Mouse (Mus musculus) inflammation-experienced regulatory T-cells, adult 6 months (primary cell): ENCODE results near the gene Slc35d3. TPM values are rescaled to one million over a fixed set of nuclear protein-coding genes. Genes with fewer than 3 reads are reported as not detected.

Experiments used
- ATAC-seq: one replicate; pipeline ENCODE4 v1.8.0; 2017
- polyA plus RNA-seq, 3 experiments: library from polyadenylated mRNA; unstranded; fragments of 100-300 nt; shearing (Covaris generic); gene quantifications; one replicate each; pipeline ENCODE4 v1.2.1; 2017

Gene Slc35d3
- polyA plus RNA-seq, 3 experiments from 2014 or later, result not detected

DNA sequence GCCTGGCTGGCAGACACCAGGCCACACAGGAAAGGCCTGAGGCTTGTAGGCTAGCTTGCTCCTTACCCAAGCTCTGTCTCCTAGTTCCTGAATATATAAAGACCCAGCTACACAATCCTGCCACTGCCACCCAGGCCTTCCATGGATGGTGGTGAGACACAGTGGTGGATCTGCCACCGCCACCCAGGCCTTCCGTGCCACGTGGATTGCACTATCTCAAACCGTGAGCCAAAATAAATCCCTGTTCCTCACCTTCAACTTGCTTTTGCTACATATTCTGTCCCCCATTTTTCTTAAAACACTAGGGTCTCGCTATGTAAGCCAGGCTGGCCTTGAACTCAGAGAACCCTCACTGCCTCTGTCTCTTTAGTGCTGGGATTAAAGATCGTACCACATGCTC, 17.0 kb downstream of the Slc35d3 start:
- ATAC-seq, result no peak

DNA sequence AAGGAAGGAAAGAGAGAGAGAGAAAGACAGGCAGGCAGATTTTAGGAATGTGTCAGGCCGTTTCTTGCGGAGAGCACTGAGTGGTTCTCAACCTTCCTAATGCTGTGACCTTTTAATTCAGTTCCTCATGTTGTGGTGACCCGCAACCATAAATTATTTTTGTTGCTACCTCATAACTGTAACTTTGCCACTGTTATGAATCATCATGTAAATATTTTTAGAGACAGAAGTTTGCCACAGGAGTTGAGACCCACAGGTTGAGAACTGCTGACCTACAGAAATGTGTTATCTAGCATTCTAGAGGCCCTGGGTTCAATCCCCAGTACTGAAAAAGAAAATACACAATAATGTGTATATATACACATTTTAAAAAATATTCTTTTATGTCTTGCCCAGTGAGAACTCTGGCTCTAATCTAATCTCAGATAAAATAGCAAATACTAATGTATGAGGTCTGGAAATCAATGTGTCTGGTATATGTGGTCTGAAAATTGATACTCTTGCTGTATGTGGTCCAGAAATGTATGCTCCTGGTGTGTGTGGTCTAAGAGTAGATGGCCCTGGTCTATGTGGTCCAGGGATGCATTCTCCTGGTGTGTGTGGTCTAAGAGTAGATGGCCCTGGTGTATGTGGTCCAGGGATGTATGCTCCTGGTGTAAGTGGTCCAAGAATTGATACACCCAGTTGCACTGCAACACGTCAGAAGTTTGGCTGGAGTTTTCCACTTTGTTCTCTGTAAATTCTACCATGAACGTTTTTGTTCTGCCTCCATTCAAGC, 20.0 kb downstream of the Slc35d3 start:
- ATAC-seq, result no peak

DNA sequence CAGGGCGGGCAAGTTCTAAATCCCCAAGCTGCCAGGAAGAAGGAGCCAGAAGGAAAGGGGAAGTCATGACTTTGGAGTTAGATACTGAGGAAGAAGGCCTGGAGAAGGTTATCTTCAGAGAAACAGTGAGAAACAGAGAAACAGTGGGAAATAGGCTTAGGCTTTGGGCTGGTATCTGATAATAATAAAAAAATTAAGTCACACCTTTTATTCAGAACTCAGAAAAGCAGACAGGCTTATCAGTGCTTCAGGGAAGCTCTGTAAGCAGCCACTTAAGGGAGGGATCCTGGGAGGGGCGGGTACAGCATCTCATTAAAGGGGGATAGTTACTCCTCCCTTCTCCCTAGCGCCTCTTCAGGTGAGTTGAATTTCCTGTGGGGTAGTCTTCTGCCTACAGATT, 30.3 kb downstream of the Slc35d3 start:
- ATAC-seq, result no peak

DNA sequence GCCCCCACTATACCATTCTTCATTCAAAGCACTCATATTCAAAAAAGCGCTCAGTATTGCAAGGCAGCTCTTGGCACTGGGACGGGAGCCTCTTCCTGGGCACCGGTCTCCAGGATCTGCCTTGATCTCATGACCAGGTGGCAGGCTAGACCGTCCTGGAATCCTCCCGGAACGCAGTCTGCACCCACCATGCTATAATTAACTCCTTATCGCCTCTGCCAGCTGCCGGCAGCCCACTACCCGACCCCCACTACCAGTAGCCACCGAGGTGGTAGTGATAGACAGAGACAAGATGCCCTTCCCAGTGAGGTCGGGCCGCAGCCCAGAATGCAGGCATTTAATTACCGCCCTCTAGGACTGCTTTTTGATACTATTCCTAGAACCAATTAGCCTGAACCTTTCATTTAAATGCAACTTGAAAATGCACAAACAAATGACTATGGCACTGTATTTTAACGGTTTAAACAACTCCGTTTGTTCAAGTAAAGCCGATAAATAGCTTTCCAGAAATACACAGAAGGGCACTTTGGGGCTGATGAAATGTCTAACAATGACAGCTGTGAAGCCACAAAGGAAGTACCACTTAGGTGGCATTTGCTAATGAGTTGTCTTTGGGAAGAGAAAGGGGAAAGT, 32.4 kb downstream of the Slc35d3 start:
- ATAC-seq, result no peak

DNA sequence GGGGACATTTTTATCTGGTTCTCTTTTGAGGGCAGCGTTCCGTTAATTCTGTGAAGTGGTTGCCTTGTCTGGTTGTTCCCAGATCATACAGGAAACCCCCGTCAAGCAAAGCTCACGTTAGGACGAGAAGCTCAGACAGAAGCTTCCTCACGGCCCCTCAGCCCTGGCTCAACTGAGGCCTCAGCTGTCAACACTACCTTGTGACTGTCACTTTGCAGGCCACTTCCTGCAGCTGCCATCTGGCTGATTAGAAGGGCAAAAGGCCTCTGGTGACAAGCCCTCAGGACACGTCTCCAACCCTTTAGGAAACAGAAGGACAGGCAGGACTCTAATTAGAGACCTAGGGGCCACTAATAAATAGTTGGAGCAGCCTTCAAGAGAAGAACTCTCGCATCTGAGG, 35.9 kb downstream of the Slc35d3 start:
- no peak for ATAC-seq

DNA sequence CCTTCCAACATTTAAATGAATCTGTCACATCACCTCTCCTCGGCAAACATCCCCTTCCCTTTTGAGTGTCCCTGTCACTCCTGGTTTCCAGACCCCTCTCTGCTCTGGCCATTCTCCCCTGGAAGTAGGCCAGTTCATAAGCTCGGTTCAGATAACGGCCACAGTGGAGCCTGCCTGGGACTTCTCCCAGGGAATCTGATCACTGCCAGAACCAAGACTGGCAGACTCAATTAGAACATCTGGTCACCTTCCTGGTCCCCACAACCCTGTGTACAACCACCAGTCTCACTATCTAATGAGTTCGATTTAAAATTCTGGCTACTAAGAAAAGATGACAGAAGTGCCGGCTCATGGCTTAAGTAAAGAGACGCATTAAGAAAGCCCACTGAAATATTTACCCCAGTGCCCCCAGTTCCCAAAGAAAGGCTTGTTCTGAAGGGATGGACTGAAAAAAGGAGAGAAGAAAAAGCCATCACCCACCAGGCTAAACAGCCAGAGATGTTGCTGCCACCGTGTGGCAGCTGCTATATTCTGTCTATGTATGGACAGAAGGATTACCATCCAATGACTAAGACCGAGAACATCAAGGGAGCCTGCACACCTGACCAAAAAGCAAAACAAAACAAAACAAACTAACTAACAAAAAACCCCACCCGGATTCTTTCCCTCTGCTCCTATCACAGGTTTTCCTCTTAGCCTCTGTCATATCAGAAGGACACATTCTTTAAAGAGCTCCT, 39.7 kb downstream of the Slc35d3 start:
- ATAC-seq, result peak; percentile 61

DNA sequence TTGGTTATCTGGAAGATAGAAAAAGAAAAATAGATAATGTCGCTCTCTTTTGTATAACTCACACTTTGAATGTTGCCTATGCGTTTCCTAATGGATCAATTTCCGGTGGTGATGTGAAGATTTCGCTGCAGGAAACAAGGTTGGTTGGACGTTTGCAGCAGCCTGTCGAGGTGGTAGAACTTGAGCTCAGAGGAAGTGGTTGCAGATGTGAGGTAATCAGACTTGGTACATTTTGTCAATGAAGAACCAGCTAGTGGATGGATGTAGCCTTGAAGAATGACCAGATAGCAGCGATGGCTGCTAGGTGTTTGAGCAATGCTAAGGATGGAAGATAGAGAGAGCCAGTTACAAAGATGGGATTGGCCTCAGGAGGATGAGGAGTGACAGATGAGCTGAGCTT, 46.5 kb downstream of the Slc35d3 start:
- no peak for ATAC-seq

DNA sequence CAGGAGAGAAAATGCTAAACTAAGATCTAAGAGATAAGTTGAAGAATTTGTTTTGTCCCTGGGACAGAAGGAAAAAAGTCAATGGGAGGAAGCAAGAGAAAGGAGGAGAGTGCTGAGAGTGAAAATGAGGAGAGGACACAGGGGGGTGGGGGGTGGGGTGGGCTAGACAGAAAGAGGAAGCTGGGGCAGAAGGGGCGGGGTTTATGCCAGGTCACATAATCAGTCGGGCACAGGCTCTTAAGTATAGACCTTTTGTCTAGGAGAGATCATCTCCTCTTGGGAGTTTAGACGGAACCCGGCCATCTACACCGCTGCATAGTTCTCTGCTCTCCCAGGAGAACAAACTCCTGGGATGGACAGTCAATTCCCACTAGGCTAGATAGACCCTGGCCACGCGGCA, 48.3 kb downstream of the Slc35d3 start:
- ATAC-seq, result no peak

Other genes with a start within 250 kb of the Slc35d3 start
- under 1 TPM in 1 of 3 experiments, not detected in 2; 0.38 TPM for gene Il22ra2, start 229.5 kb downstream of the Slc35d3 start, polyA plus RNA-seq
- under 1 TPM in 1 of 3 experiments, not detected in 2; 0.73 TPM for gene Il20ra, start 138.9 kb downstream of the Slc35d3 start, polyA plus RNA-seq
- gene Pex7, start 56.2 kb upstream of the Slc35d3 start, polyA plus RNA-seq, result 10 to 100 TPM in 1 of 3 experiments, 1 to 10 TPM in 2; 1.6 to 12.6 (median 5.8) TPM
- 10 to 100 TPM in 2 of 3 experiments, 1 to 10 TPM in 1; 9.3 to 14.3 (median 13.8) TPM for gene Map3k5, start 83.0 kb upstream of the Slc35d3 start, polyA plus RNA-seq